Mouse (Mus musculus) spleen, adult 2 months (tissue): Measurements from ENCODE around the gene Mak.

ENCODE experiments used
- CTCF ChIP-seq: fragments of 200-500 bp; IDR thresholded peaks from 2 replicates; pipeline ENCODE4 v1.5.1; 2011; ENCODE audit warnings: mild to moderate bottlenecking, inconsistent platforms; ENCODE audit not compliant: insufficient read depth, insufficient read length, insufficient replicate concordance; ENCODE audit errors: extremely low read depth
- POLR2A ChIP-seq: fragments of 200-500 bp; IDR thresholded peaks from 2 replicates; pipeline ENCODE4 v1.6.1; 2011; ENCODE audit warnings: low read depth, low read length, inconsistent platforms

- TF ChIP-seq CTCF, result no peak
- TF ChIP-seq POLR2A, result no peak
Measured at GRCm38 (mm10) chr13:41067618-41068017, 11.9 kb downstream of the Mak start.
